Mouse (Mus musculus): ENCODE measurements at regions not wholly inside any gene's neighbourhood (a gene's known extent, or its start where the extent isn't known, plus 50 kb on each side); places are given as distances from the start of the nearest gene placed in this dataset.

DNA sequence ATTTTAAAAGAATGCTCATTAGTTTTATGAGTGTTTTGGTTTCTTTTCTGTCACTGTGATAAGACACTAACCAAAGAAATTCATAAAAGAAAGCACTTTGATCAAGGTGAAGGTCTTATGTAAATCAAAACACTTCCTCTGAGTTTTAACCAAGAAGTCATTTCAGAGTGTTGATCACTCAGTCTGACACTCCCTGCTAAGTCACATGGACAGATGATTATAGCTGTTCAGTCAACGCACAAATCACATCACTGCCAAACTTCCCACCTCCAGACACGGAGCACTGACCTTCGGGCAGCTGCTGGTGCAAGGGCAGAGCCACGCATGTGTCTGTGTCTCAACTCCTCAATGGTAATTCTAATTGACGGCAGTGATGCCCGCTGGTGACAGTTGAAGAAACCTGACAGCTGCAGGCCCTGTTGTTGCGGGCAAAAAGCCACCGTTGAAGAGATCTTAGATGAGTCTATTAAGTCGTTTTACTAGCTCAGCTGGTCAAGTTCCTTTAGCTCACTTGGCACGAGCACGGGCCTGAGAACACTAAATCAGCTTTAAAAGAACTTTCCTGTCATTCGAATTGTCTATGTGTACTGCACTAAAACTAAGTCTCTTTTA lies 80.8 kb upstream of the Pcdh10 start:
- H3K4me3 ChIP-seq (ENCODE audit: low read depth, low read length) = no peak overlapping the region
- H3K9ac ChIP-seq = no peak overlapping the region
- ATAC-seq (ENCODE audit: insufficient read depth) = no peak
- H3K4me1 ChIP-seq (ENCODE audit: insufficient read depth) = no peaks in the 10 kb centered on the region
- H3K27me3 ChIP-seq (ENCODE audit: insufficient read depth, low read length) = no peaks in the 10 kb centered on the region
- H3K4me2 ChIP-seq = no peak overlapping the region
- H3K27ac ChIP-seq (ENCODE audit: low read depth) = no peak overlapping the region
- H3K36me3 ChIP-seq (ENCODE audit: insufficient read depth) = no peaks in the 10 kb centered on the region
- DNase-seq = peak; percentile 2
- TF ChIP-seq CTCF (IDR thresholded peaks at IDR 0.05; ENCODE audit: low read depth) = no peak
- H3K9me3 ChIP-seq (ENCODE audit: low read depth, low read length) = no peaks in the 10 kb centered on the region
- 63% methylated on average over 12 of the region's 12 CpGs for WGBS

DNA sequence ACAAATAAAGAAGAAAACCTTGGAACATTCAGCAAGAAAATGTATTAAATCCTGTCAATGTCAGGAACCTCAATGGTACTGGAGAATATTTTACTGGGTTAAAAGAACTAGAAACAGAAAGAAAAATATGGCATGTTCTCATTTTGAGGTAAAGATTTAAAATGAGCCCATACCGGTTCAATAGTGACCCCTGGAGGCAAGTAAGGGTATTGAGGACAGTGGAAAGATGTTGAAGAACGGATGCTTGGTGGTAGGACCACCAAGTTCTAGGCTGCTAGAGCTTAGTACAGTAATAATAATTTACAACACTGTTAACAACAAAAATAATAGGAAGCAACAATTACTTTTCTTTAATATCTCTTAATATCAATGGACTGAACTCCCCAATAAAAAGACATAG lies 58.9 kb upstream of the Pcdh10 start:
- Histone ChIP-seq H3K36me3 (ENCODE audit: insufficient read depth) (no peaks in the 10 kb centered on the region), H3K9ac (no peak overlapping the region), H3K4me2 (no peak overlapping the region), H3K4me1 (ENCODE audit: insufficient read depth) (no peaks in the 10 kb centered on the region), H3K9me3 (ENCODE audit: low read depth, low read length) (no peaks in the 10 kb centered on the region), H3K4me3 (ENCODE audit: low read depth, low read length) (no peak overlapping the region), H3K27me3 (ENCODE audit: insufficient read depth, low read length) (no peaks in the 10 kb centered on the region), H3K27ac (ENCODE audit: low read depth) (no peak overlapping the region)
- DNase-seq (peak; percentile 23), ATAC-seq (ENCODE audit: insufficient read depth) (no peak)
- 42% methylated on average over 2 of the region's 2 CpGs for WGBS
- TF ChIP-seq CTCF (IDR thresholded peaks at IDR 0.05; ENCODE audit: low read depth) = peak; percentile 62
